Mouse (Mus musculus): ENCODE measurements around the gene Nceh1.

Nceh1 gene

DNA sequence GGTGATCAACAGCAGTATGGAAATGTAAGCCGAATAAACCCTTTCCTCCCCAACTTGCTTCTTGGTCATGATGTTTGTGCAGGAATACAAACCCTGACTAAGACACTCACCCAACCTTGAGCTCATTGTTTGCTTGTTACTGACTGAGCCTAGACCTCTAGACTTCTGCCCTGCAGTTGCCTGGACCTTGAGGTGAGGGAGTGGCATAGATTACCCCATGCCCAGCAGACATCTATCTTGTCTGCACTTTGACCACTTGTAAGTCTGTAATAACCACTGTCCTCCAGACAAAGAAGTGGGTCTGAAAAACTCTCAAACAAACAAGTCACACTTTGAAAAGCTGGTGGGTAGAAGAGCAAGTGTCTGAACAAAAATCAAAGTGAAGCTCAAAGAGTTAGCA lies 136.9 kb downstream of the Nceh1 start:
- in situ Hi-C loops (cut with MboI, MseI), result no loop called here

DNA sequence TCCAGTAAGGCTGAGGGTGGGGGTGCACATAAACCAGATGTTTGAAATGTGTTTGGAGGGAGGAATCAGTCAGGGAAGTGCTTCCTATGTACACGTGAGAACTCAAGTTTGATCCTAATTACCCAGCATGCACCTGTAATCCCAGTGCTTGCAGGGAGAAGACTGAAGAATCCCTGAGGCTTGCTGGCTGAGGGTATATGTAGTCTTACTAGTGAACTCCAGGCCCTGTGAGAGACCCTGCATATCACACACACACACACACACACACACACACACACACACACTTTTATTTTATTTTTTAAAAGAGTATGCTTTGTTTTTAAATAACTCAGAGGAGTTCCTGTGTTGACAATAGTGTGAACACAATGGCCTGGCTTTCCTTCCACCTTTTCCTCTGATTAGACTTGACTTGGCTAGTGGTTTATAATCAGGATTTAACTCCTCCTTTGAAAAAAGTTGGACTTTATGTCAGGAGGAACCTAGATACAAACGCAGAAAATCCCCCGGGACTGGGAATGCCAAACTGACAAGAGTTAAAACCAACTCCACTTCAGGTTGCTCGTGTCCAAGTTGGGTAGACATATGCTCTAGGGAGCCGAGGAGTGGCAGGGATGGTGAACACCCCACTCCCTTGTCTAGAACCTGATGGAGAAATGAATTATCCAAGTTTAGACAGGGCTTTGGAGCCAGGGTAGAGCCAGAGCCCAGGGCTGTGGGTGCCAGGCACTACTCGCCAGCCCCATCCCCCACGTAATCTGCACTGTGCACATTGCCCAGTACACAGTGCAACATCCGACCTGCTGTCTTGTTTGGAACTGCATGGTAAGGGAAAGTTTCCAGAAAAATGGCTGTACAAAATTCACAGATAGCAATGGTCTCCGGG lies 138.1 kb downstream of the Nceh1 start:
- in situ Hi-C loops (cut with MboI, MseI), result no loop called here

DNA sequence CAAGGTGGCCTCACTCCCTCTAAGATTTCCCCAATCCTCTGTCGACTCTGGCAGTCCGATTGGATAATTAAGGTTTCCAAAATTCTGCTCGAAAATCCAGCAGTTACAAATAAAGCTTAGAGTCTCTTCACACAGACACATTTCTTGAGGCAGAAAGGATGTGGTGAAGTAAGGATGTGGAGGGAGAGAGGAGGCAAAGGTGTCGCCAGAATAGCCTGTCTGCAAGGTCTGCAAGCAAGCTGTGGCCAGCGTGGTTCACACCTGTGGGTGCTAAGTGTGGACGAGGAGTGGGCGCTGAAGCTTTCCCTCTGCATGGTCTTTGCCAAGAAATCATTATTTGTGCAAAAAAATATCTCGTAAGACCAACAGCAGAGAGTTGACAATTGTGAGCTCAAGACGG lies 139.8 kb downstream of the Nceh1 start:
- in situ Hi-C loops (cut with MboI, MseI), result no loop called here

DNA sequence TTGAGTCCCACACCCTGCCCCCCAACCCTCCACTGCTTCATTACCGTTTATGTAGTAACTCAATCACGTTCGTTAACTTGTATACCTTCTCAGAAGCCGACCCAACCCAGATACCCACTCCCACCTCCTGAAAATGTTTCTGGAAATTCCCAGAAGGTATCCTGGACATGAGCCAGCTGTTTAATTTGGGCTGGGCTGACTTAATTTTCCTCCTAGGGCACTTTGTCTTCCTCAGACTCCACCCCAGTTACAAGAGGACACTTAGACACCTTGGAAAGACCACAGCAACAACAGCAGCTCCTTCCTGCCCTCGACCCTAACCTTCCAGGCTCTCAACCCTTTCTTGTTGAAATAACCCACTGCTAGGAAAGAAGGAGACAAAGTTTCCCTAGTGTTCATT lies 140.8 kb downstream of the Nceh1 start:
- in situ Hi-C loops (cut with MboI, MseI), result no loop called here

DNA sequence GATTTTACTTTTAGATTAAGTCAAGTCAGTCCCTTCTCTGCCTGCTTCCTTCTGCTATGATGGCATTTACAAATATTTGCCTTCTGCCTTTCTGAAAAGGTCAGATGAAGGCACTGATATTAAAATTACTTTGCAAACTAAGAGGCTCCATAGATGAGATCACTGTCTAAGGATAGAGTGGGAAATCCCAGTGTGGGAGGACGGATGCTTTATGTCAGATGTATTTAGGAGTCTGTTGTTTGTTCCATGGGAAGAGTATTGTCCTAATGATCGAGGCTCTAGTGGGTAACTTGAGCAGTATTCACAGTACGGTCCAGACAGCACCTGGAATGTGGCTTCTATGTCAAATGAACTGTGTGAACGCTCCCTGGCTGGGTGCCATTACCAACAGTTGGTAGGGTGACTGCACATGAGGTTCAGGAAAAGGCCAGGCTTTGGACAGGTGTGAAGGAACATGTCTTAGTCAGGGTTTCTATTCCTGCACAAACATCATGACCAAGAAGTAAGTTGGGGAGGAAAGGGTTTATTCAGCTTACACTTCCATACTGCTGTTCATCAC lies 143.9 kb downstream of the Nceh1 start:
- in situ Hi-C loops (cut with MboI, MseI), result no loop called here

DNA sequence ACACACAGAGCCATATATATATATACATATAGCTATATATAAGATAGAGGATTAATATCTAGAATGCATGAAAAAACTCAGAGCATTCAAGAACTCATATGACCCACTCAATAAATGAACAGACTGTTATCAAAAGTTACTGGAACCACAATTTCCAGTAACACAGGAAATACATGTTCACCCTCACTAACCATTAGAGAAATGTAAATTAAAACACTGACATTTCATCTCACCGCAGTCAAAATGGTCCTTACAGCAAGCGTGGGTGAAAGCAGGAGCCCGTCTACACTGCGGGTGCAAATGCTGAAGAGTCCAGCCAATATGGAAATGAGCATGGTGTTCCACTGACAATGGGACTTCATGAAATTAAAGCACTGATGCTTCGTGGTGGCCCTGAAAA lies 147.9 kb downstream of the Nceh1 start:
- in situ Hi-C loops (cut with MboI, MseI), result loop anchor here (5.0 kb wide), 1 partner anchor 43 kb away; no protein-coding TSS in a partner anchor

Measured in T-helper 2 cell (primary cell).